Mouse (Mus musculus): ENCODE results near the gene Steap3. TPM values are rescaled to one million over a fixed set of nuclear protein-coding genes. Genes with fewer than 3 reads are reported as not detected.

Steap3 gene
- polyA plus RNA-seq, 1 experiment from 2014 or later, result 16.0 TPM

GRCm38 (mm10) chr1:120232170-120232569 lies 40.3 kb downstream of the Steap3 start:
- 76% methylated on average over 6 of the region's 6 CpGs for WGBS
- H3K27ac ChIP-seq (ENCODE audit: poor library complexity, severe bottlenecking), result no peak overlapping the region
- H3K4me3 ChIP-seq, result no peak overlapping the region
- H3K4me2 ChIP-seq, result no peak overlapping the region
- no peaks in the 10 kb centered on the region for H3K36me3 ChIP-seq
- ATAC-seq (ENCODE audit: insufficient number of reproducible peaks, low FRiP score), result no peak
- 0 out of 2 replicates have a peak, but pooled peaks cover 3% of the 10 kb centered on the region for H3K27me3 ChIP-seq (replicated peaks)
- peaks cover 11% of the 10 kb centered on the region for H3K4me1 ChIP-seq (replicated peaks)
- no peaks in the 10 kb centered on the region for H3K9me3 ChIP-seq (replicated peaks)
- no peak overlapping the region for H3K9ac ChIP-seq

GRCm38 (mm10) chr1:120231334-120231733 lies 41.2 kb downstream of the Steap3 start:
- Histone ChIP-seq H3K36me3 (no peaks in the 10 kb centered on the region), H3K27ac (ENCODE audit: poor library complexity, severe bottlenecking) (no peak overlapping the region), H3K9me3 (replicated peaks) (no peaks in the 10 kb centered on the region), H3K9ac (no peak overlapping the region), H3K27me3 (replicated peaks) (0 out of 2 replicates have a peak, but pooled peaks cover 3% of the 10 kb centered on the region), H3K4me1 (replicated peaks) (peaks cover 11% of the 10 kb centered on the region), H3K4me3 (no peak overlapping the region), H3K4me2 (no peak overlapping the region)
- 6% methylated on average over 6 of the region's 6 CpGs for WGBS
- ATAC-seq (ENCODE audit: insufficient number of reproducible peaks, low FRiP score), result peak; percentile 61

- H3K4me1 ChIP-seq (replicated peaks), result peaks cover 11% of the 10 kb centered on the region
- WGBS, result 83% methylated on average over 10 of the region's 10 CpGs
- H3K36me3 ChIP-seq, result no peaks in the 10 kb centered on the region
- 0 out of 2 replicates have a peak, but pooled peaks cover 3% of the 10 kb centered on the region for H3K27me3 ChIP-seq (replicated peaks)
- H3K4me3 ChIP-seq, result no peak overlapping the region
- no peak overlapping the region for H3K9ac ChIP-seq
- H3K9me3 ChIP-seq (replicated peaks), result no peaks in the 10 kb centered on the region
- no peak for ATAC-seq (ENCODE audit: insufficient number of reproducible peaks, low FRiP score)
- no peak overlapping the region for H3K4me2 ChIP-seq
- H3K27ac ChIP-seq (ENCODE audit: poor library complexity, severe bottlenecking), result no peak overlapping the region
Observed at GRCm38 (mm10) chr1:120229723-120230471, 42.6 kb downstream of the Steap3 start.

GRCm38 (mm10) chr1:120223613-120224012 lies 48.9 kb downstream of the Steap3 start:
- Histone ChIP-seq H3K9me3 (replicated peaks) (no peaks in the 10 kb centered on the region), H3K4me3 (no peak overlapping the region), H3K27me3 (replicated peaks) (0 out of 2 replicates have a peak, but pooled peaks cover 3% of the 10 kb centered on the region), H3K4me1 (replicated peaks) (no peaks in the 10 kb centered on the region), H3K36me3 (no peaks in the 10 kb centered on the region), H3K27ac (ENCODE audit: poor library complexity, severe bottlenecking) (no peak overlapping the region), H3K9ac (no peak overlapping the region), H3K4me2 (no peak overlapping the region)
- 70% methylated on average over 4 of the region's 4 CpGs for WGBS
- no peak for ATAC-seq (ENCODE audit: insufficient number of reproducible peaks, low FRiP score)

DNA sequence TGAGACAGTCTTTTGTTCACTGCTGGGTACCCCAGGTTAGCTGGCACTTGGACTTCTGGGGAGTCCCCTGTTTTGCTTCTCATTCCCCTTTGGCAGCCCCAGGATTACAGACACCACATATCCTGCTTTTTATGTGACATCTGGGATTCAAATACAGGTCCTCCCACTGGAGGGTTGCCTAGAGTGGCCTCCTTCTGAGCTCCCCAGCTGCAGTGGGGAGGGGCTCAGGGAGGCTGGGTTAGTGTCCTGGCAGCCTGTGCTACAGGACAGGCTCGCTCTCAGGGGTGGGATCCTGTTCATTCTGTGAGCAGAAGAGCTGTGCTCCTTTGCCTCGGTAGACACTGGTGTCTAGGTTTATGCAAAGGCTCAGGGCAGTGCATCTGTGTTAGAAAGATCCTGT lies 51.2 kb downstream of the Steap3 start:
- Histone ChIP-seq H3K27me3 (replicated peaks) (no peaks in the 10 kb centered on the region), H3K4me3 (no peak overlapping the region), H3K36me3 (no peaks in the 10 kb centered on the region), H3K4me2 (no peak overlapping the region), H3K9ac (no peak overlapping the region), H3K27ac (ENCODE audit: poor library complexity, severe bottlenecking) (no peak overlapping the region), H3K9me3 (replicated peaks) (no peaks in the 10 kb centered on the region), H3K4me1 (replicated peaks) (no peaks in the 10 kb centered on the region)
- no peak for ATAC-seq (ENCODE audit: insufficient number of reproducible peaks, low FRiP score)
- 50% methylated on average over 2 of the region's 2 CpGs for WGBS

DNA sequence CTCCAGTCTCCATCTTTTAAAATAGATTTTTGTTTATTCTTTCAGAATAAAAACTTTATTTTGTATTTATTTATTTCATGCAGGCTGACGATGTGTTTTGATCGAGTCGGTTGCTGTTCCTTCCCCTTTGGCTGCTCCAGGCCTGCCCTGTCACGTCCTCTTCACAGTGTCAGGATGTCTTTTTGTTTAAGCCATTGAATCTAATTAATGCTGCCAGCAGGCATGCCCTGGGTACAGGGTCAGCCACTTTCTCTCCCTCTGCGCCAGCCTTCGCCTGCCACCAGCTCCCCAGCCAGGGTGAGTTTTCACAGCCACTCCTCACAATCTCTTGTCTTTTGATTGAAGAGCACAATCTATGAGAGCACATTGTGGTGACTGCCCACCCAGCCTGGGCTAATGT lies 51.7 kb downstream of the Steap3 start:
- ATAC-seq (ENCODE audit: insufficient number of reproducible peaks, low FRiP score), result no peak
- Histone ChIP-seq H3K36me3 (no peaks in the 10 kb centered on the region), H3K4me2 (no peak overlapping the region), H3K4me1 (replicated peaks) (no peaks in the 10 kb centered on the region), H3K9me3 (replicated peaks) (no peaks in the 10 kb centered on the region), H3K9ac (no peak overlapping the region), H3K27me3 (replicated peaks) (no peaks in the 10 kb centered on the region), H3K27ac (ENCODE audit: poor library complexity, severe bottlenecking) (no peak overlapping the region), H3K4me3 (no peak overlapping the region)
- WGBS, result 73% methylated on average over 6 of the region's 6 CpGs

DNA sequence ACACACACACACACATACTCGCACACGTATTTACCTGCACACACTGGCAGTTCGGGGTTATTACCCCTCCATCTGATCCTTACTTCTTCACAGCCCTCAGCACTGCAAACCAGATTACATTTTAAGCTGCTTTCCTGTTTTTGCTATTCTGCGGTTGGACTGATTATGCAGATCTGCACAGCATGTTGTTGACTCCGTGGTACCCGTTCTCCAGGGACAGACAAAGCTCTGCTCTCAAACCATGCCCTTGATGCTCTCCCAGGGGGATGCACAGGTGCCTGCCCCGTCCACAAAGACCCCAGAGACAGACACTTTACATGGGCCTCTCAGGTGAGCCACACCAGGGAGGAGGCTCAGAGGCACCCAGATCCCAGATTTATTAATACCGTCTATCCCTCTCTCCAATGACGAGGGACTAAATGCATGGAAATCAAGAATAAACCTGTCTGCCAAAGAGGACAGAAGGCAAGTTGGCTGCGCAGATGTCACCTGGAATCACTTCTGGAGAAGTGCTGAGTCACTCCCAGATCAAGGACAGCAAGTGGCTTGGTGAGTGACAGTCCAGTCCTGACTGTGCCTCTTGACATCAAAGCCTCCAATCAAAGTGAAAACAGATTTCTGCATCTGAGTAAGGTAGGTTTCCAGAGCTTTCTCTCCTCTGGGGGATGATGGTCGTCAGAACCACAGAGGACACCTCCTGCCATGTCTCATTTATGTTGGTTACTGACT lies 63.8 kb downstream of the Steap3 start:
- WGBS, result 71% methylated on average over 11 of the region's 11 CpGs
- Histone ChIP-seq H3K4me1 (replicated peaks) (no peaks in the 10 kb centered on the region), H3K36me3 (no peaks in the 10 kb centered on the region), H3K9ac (no peak overlapping the region), H3K4me2 (no peak overlapping the region), H3K27ac (ENCODE audit: poor library complexity, severe bottlenecking) (no peak overlapping the region), H3K4me3 (no peak overlapping the region), H3K27me3 (replicated peaks) (no peaks in the 10 kb centered on the region), H3K9me3 (replicated peaks) (no peaks in the 10 kb centered on the region)
- ATAC-seq (ENCODE audit: insufficient number of reproducible peaks, low FRiP score), result no peak

- no peaks in the 10 kb centered on the region for H3K4me1 ChIP-seq (replicated peaks)
- no peaks in the 10 kb centered on the region for H3K9me3 ChIP-seq (replicated peaks)
- WGBS, result 57% methylated on average over 6 of the region's 6 CpGs
- ATAC-seq (ENCODE audit: insufficient number of reproducible peaks, low FRiP score), result no peak
- H3K27ac ChIP-seq (ENCODE audit: poor library complexity, severe bottlenecking), result no peak overlapping the region
- H3K4me3 ChIP-seq, result no peak overlapping the region
- H3K9ac ChIP-seq, result no peak overlapping the region
- peaks cover 2% of the 10 kb centered on the region; the same call in 1 of the 2 replicates for H3K27me3 ChIP-seq (replicated peaks)
- no peaks in the 10 kb centered on the region for H3K36me3 ChIP-seq
- no peak overlapping the region for H3K4me2 ChIP-seq
Observed at GRCm38 (mm10) chr1:120207568-120207967, 64.9 kb downstream of the Steap3 start.

DNA sequence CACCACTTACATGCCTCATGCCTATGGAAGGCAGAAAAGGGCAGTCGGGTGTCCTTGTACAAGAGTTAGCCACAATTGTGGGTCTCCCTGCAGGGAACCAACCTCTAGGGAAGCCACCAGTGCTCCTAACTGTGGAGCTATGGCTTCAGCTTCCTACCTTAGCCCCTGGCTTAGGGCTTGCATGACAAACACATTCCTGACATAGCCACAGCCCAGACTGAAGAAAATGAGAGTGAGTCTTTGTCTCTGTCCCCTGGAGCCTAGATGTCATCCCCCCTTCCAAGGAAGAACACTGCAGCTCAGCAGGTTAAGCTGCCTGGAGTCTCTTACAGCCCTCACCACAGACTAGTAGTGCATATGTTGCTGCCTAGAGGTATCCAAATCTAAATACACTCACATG lies 67.7 kb downstream of the Steap3 start:
- H3K27ac ChIP-seq (ENCODE audit: poor library complexity, severe bottlenecking), result no peak overlapping the region
- H3K36me3 ChIP-seq, result no peaks in the 10 kb centered on the region
- no peak overlapping the region for H3K9ac ChIP-seq
- no peaks in the 10 kb centered on the region for H3K9me3 ChIP-seq (replicated peaks)
- ATAC-seq (ENCODE audit: insufficient number of reproducible peaks, low FRiP score), result no peak
- no peaks in the 10 kb centered on the region for H3K4me1 ChIP-seq (replicated peaks)
- no peak overlapping the region for H3K4me2 ChIP-seq
- peaks cover 16% of the 10 kb centered on the region; the same call in 1 of the 2 replicates for H3K27me3 ChIP-seq (replicated peaks)
- H3K4me3 ChIP-seq, result no peak overlapping the region
- 50% methylated on average over 1 of the region's 1 CpGs for WGBS

DNA sequence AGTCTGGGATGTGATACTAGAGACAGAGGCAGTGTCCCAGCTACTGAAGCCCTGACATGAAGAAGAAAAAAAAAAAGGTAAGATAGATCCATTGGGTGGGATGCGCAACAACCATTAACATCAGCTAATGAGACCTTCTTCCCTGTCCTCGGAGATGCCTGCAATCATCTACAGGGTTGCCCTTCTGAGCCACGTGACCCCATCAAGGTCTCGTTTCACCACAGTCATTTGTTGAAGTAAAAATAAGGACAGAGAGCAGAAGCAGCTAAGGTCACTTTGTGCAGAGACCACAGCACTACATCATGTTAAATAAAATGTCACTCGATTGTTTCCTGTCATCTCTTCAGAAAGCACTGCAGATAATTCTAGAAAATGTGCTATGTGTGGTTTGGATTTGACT lies 68.7 kb downstream of the Steap3 start:
- Histone ChIP-seq H3K27ac (ENCODE audit: poor library complexity, severe bottlenecking) (no peak overlapping the region), H3K9ac (no peak overlapping the region), H3K9me3 (replicated peaks) (no peaks in the 10 kb centered on the region), H3K4me3 (no peak overlapping the region), H3K36me3 (no peaks in the 10 kb centered on the region), H3K4me2 (no peak overlapping the region), H3K4me1 (replicated peaks) (no peaks in the 10 kb centered on the region), H3K27me3 (replicated peaks) (peaks cover 16% of the 10 kb centered on the region; the same call in 1 of the 2 replicates)
- ATAC-seq (ENCODE audit: insufficient number of reproducible peaks, low FRiP score), result no peak
- 73% methylated on average over 5 of the region's 5 CpGs for WGBS

DNA sequence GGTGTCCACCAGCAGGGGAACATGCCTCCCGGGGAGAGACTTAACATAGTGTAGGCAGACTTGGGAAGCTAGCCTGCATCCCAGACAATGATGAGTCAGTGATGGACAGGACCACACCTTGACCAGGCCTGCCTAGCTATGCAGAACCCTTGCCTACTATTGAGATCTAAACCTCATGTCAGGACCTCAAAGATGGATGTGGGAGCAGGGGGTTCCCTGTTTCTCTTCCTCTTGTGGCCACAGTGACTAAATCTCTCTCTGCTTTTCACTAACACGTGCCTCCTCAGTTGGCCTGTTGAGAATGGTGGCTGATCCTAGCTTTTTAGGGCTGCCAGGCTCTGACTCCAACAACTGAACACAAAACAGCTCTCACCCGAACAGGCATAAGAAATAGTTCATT lies 70.0 kb downstream of the Steap3 start:
- peaks cover 16% of the 10 kb centered on the region; the same call in 1 of the 2 replicates for H3K27me3 ChIP-seq (replicated peaks)
- H3K4me3 ChIP-seq, result no peak overlapping the region
- H3K4me1 ChIP-seq (replicated peaks), result no peaks in the 10 kb centered on the region
- H3K4me2 ChIP-seq, result no peak overlapping the region
- H3K36me3 ChIP-seq, result no peaks in the 10 kb centered on the region
- H3K9me3 ChIP-seq (replicated peaks), result no peaks in the 10 kb centered on the region
- no peak overlapping the region for H3K9ac ChIP-seq
- WGBS, result 63% methylated on average over 3 of the region's 3 CpGs
- no peak overlapping the region for H3K27ac ChIP-seq (ENCODE audit: poor library complexity, severe bottlenecking)
- ATAC-seq (ENCODE audit: insufficient number of reproducible peaks, low FRiP score), result no peak
